Mouse (Mus musculus) layer of hippocampus, postnatal 25 days (tissue): ENCODE measurements at regions not wholly inside any gene's neighbourhood (a gene's known extent, or its start where the extent isn't known, plus 50 kb on each side); places are given as distances from the start of the nearest gene placed in this dataset.

Source experiments
- DNase-seq, 2 experiments: peaks; one replicate each; pipeline ENCODE4 v3.0.0; 2022; ENCODE audit warnings: mixed read lengths in 2 of 2, low spot score in 1 of 2; ENCODE audit errors: extremely low spot score in 1 of 2

DNA sequence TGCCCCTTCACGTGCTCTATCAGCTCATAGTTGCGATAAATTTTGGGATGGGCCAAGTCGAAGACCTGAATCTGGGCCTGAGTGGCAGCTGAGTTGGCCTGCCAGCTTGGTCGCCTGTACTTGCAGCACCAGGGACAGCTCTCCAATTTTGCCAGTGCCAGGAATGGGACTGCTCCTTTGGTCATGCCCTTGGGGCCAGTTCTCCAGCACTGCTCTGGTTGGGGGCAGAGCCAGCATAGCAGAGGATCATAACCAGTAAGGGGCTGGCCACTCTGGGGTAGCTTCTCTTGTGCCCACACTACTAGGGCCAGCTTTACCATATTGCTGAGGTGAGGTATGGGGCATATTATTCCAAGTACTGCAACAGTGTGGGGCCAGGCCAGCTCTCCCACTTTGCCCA lies 397.0 kb upstream of the Cadm2 start:
- DNase-seq: no peak

DNA sequence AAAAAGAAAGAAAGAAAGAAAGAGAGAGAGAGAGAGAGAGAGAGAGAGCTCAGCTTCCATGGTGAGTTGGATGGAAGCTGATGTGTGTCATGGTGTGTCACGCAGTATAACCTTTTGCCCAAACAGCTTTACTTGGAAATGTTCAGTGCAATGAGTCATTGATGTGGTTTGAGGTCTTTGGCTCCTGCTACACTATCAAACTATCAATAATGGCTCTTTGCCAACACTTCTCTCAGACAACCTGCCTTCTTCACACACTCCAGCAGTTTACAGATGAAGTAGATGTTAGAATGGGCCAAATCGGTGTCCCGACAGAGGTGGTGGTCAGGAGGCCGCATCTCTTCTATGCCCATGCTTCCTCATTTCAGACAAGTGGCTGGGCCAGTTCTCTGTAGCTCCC lies 369.0 kb upstream of the Cadm2 start:
- DNase-seq: no peak

- no peak for DNase-seq
Observed at GRCm38 (mm10) chr16:67976565-67976964, 355.9 kb upstream of the Cadm2 start.

DNA sequence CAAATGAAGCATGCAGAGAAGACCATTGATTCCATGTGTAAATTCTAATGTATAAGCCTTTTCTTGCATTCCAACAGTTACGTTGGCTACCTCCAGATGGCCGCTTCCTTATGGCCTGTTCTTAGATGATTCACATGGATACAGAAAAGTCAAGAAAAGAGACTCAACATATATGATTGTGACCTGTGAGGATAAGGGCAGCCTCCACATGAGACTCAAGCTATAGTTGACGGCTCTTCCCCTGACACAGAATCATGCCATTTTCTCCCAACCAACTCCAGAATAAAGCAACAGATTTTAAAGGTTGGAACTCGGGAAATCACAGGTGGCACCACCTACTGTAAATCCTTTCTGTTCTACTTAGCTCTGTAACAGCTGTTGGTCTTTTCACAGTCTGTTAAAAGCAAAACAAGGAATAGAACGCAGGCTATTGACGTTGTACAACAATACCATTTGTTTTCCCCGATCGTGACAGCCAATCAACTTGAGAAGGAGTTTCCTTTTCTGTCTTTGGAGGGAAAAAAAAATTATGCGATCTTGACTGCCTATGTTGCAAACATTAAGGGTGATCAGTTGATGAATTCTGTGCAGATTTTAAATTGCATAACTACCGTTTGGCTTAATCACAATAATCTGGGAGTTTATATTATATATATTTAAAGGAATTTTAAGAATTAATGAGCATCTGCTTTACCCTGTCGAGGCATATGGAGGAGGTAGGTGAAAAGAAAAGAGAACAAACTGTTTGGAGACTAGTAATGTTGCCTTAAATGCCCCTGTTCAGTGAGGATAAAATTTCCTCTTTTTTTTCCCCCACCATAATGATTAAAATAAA lies 347.8 kb upstream of the Cadm2 start:
- peak; percentile 7 to 22 for DNase-seq

DNA sequence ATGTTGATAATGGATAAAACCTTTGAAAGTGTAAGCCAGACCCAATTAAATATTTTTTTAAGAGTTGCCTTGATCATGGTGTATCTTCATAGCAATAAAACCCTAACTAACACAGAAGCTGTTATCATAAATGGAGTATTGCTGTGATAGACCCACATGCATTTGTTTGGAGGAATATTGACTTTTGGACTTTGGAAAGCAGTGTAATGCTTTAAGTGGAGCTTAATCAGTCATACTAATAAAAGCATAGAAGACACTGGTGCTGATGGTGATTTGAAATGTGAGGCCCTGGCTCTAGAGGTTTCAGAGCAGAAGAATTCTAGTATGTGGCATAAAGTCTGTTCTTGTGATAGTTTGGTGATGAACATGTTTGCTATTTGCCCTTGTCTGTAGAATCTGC lies 328.4 kb upstream of the Cadm2 start:
- DNase-seq: no peak

- no peak for DNase-seq
Observed at GRCm38 (mm10) chr16:67944406-67944805, 323.7 kb upstream of the Cadm2 start.

DNA sequence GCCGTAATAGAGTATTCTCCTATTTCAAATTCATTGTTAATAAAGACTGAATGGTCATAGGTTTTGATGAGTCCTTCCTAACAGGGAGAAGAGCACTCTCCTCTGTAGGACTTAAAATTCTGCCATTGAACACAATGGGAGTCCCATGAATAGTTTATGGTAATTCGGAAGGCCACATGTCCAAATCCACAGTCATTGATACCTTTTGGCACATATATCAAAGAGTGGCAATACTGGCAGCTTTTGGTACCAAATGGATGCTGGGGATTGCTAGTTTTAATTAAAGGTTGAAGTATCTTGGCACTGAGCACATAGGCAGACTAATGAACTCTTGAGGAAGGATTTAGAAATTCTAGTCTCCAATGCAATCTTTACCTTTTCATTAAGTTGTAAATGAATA lies 298.5 kb upstream of the Cadm2 start:
- no peak for DNase-seq

GRCm38 (mm10) chr16:67871304-67872022 lies 250.8 kb upstream of the Cadm2 start:
- DNase-seq: no peak

DNA sequence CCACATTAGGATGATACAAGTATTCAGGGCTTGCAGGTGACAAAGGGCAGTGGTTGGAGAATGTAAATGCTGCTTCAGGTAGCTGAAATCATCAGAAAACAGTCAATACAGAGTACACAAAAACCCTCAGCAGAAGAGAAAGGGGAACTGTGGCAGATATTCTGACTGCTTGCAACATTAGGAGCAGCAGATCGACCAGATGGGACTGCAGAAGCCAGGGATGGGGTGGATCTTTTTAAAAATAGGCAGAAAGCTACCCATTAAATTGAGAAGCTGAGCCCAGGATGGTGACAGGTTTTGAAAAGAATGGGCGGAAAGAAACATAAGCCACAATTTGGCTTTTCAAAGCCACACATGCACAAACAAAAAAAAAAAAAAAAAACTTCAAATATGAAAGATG lies 229.5 kb upstream of the Cadm2 start:
- peak; percentile 42 to 71 for DNase-seq

DNA sequence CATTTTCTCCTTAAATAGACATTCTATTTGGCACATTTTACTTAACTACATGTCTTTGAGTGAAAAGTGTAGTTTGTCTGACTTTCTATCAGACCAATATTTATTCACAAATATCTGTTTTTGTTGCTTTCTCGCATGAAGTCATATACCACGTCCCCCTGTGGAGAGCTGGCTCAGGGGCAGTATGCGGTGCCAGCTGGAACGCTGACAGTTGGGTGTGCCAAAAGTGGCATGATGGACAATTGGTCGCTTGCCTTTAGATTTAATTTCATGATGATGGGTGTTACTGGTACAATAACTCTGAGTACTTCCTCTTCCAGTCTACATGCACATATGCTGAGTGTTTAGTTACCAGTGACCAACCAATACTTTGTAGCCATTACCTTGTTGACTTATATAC lies 223.8 kb upstream of the Cadm2 start:
- peak in 1 of 2 experiments; percentile 9 for DNase-seq

GRCm38 (mm10) chr16:67797236-67797635 lies 176.5 kb upstream of the Cadm2 start:
- DNase-seq: no peak

- peak in 1 of 2 experiments; percentile 46 for DNase-seq
Observed at GRCm38 (mm10) chr16:67776091-67776490, 155.4 kb upstream of the Cadm2 start.

- peak in 1 of 2 experiments; percentile 15 for DNase-seq
Observed at GRCm38 (mm10) chr16:67769114-67769513, 148.4 kb upstream of the Cadm2 start.

- DNase-seq: no peak
Observed at GRCm38 (mm10) chr16:67735398-67735797, 114.7 kb upstream of the Cadm2 start.

GRCm38 (mm10) chr16:67698619-67699018 lies 77.9 kb upstream of the Cadm2 start:
- DNase-seq: no peak
